Mouse (Mus musculus) myocyte (in vitro differentiated cells): ENCODE data around the gene Ptger4.

Experiments
- CEBPB ChIP-seq: IDR thresholded peaks from 2 replicates; pipeline ENCODE4 v1.6.1; 2011; ENCODE audit warnings: mild to moderate bottlenecking, moderate library complexity; ENCODE audit not compliant: poor library complexity, insufficient read depth, severe bottlenecking
- E2F4 ChIP-seq: IDR thresholded peaks from one replicate; pipeline ENCODE4 v1.6.1; 2011; ENCODE audit warnings: mild to moderate bottlenecking, control low read depth, moderate library complexity; ENCODE audit not compliant: insufficient read depth
- MYOD1 ChIP-seq, 3 experiments: IDR thresholded peaks; one replicate each; pipeline ENCODE4 v1.6.1; 2011; ENCODE audit warnings: control low read depth in 2 of 3, low read depth in 2 of 3, mild to moderate bottlenecking in 2 of 3, moderate library complexity in 1 of 3; ENCODE audit not compliant: insufficient read length in 2 of 3, control insufficient read depth in 1 of 3
- POLR2A ChIP-seq: IDR thresholded peaks from one replicate; pipeline ENCODE4 v1.6.1; 2011; ENCODE audit warnings: low read depth, mild to moderate bottlenecking, control low read depth, moderate library complexity; ENCODE audit not compliant: insufficient read length
- POLR2AphosphoS2 ChIP-seq: IDR thresholded peaks from one replicate; pipeline ENCODE4 v1.6.1; 2011; ENCODE audit warnings: low read depth, control low read depth; ENCODE audit not compliant: insufficient read length
- REST ChIP-seq: IDR thresholded peaks from one replicate; pipeline ENCODE4 v1.6.1; 2011; ENCODE audit warnings: mild to moderate bottlenecking, control low read depth, moderate library complexity; ENCODE audit not compliant: insufficient read depth, insufficient read length
- SRF ChIP-seq: IDR thresholded peaks from one replicate; pipeline ENCODE4 v1.6.1; 2011; ENCODE audit warnings: low read depth; ENCODE audit not compliant: control insufficient read depth, insufficient read length
- TCF12 ChIP-seq: IDR thresholded peaks from one replicate; pipeline ENCODE4 v1.6.1; 2011; ENCODE audit warnings: mild to moderate bottlenecking, control low read depth; ENCODE audit not compliant: poor library complexity, insufficient read depth, severe bottlenecking
- TCF3 ChIP-seq: IDR thresholded peaks from one replicate; pipeline ENCODE4 v1.6.1; 2011; ENCODE audit warnings: low read depth, control low read depth; ENCODE audit not compliant: insufficient read length
- USF1 ChIP-seq: IDR thresholded peaks from one replicate; pipeline ENCODE4 v1.6.1; 2011; ENCODE audit warnings: low read depth, mild to moderate bottlenecking, control low read depth, moderate library complexity

DNA sequence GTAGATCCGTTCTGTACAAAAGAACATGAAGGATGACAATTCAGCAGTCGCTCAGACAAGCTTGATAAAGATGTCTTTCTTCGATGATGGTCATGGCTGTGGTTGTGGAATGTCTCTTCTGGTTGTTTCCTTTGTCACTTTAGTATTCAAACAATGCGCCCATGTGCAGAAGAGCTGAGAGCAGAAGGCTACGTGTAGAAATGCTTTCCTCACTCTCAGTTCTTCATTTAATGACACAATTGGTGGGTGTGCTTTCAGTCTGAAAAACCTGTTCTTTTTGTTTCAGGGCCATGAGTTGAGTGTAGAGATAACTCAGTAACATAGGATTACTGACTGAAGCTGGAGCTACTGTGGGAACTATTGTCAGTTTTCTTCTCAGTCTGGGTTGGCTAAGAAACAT, 43.1 kb upstream of the Ptger4 start:
- TF ChIP-seq USF1 (no peak), POLR2AphosphoS2 (no peak), SRF (no peak), CEBPB (no peak), POLR2A (no peak), TCF12 (no peak), TCF3 (no peak), E2F4 (no peak), REST (no peak), MYOD1 (IDR thresholded peaks at IDR 0.05; ENCODE audit: control insufficient read depth in 1 of 3, insufficient read length in 2 of 3, low read depth in 2 of 3) (no peak)
